Mouse (Mus musculus): ENCODE measurements around the gene Xxylt1. TPM values are rescaled to one million over a fixed set of nuclear protein-coding genes. Genes with fewer than 3 reads are reported as not detected.

Gene Xxylt1
- total RNA-seq (2023): 1 to 10 TPM; 3.1 to 5.3 TPM

DNA sequence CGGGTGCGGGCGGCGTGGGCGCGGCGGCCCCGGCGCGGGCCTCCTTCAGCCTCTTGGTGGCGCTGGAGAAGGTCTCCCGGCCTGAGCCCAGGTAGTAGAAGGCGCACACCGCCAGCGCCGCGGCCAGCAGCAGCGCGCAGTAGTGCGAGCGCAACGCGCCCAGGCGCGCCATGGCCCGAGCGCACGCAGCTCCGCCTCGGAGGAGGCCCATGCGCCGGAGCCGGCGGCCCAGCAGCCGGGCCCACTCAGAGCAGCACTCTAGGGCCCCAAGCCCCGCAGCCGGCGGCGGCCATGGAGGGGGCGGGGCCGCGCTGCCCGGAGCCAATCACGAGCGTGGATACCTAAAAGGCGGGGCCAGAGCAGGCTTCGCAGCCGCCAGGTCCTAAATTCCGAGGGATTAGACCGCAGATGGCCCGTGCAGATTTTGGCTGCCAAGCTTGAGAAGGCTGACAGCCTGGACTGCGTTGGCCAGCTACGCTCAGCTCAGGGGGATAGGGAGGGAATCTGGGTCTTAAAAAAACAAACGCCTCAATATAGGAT, at the start of gene Xxylt1:
Gene Xxylt1 (minus strand): TSS at position 308 of the 540 bp plus-strand sequence.

Other genes with a start within 250 kb of the Xxylt1 start
- gene Acap2, start 119.8 kb upstream of the Xxylt1 start, total RNA-seq (2023): 10 to 100 TPM; 88.8 to 93.4 TPM
- gene Ppp1r2, start 193.8 kb upstream of the Xxylt1 start, total RNA-seq (2023): 10 to 100 TPM; 77.5 to 77.8 TPM
- gene Apod, start 233.4 kb upstream of the Xxylt1 start, total RNA-seq (2023): not detected